Mouse (Mus musculus): ENCODE data around the gene Cfap97d2. TPM values are rescaled to one million over a fixed set of nuclear protein-coding genes. Genes with fewer than 3 reads are reported as not detected.

Cfap97d2 gene
- polyA plus RNA-seq (2015; fragmentation: Nextera tagmentation; extraction: Ambion mirVana) = not detected in 2 replicates

GRCm38 (mm10) chr8:13705668-13706067 is at the start of gene Cfap97d2:
TSS of gene Cfap97d2 (plus strand) at chr8:13705889.

GRCm38 (mm10) chr8:13677413-13677883 is 28.2 kb upstream of the Cfap97d2 start, which contains the start of gene Rasa3:
TSS of gene Rasa3 (minus strand) at chr8:13677603.

GRCm38 (mm10) chr8:13756982-13757804 is 51.5 kb downstream of the Cfap97d2 start, which contains the start of gene Cdc16:
TSS of gene Cdc16 (plus strand) at chr8:13757676.

GRCm38 (mm10) chr8:13785250-13785763 is 79.6 kb downstream of the Cfap97d2 start, which contains the start of gene Upf3a:
TSS of gene Upf3a (plus strand) at chr8:13785615.

Other genes starting within 250 kb of the Cfap97d2 start
- 134 and 141 TPM in 2 replicates for gene Gas6, start 211.4 kb upstream of the Cfap97d2 start, polyA plus RNA-seq (2015; fragmentation: Nextera tagmentation; extraction: Ambion mirVana)
- gene 1700029H14Rik, start 143.4 kb upstream of the Cfap97d2 start, polyA plus RNA-seq (2015; fragmentation: Nextera tagmentation; extraction: Ambion mirVana) = 0.29 TPM in 1 of 2 replicates, not detected in the other
- gene Rasa3, start 28.3 kb upstream of the Cfap97d2 start, polyA plus RNA-seq (2015; fragmentation: Nextera tagmentation; extraction: Ambion mirVana) = 14.8 and 21.8 TPM in 2 replicates
- gene Cdc16, start 51.8 kb downstream of the Cfap97d2 start, polyA plus RNA-seq (2015; fragmentation: Nextera tagmentation; extraction: Ambion mirVana) = 66.6 and 73.9 TPM in 2 replicates
- 19.7 and 25.7 TPM in 2 replicates for gene Upf3a, start 79.7 kb downstream of the Cfap97d2 start, polyA plus RNA-seq (2015; fragmentation: Nextera tagmentation; extraction: Ambion mirVana)
- gene AF366264, start 132.5 kb downstream of the Cfap97d2 start, polyA plus RNA-seq (2015; fragmentation: Nextera tagmentation; extraction: Ambion mirVana) = not detected in 2 replicates
- 9.3 and 9.7 TPM in 2 replicates for gene Champ1, start 163.8 kb downstream of the Cfap97d2 start, polyA plus RNA-seq (2015; fragmentation: Nextera tagmentation; extraction: Ambion mirVana)
- 36.4 and 41.4 TPM in 2 replicates for gene Coprs, start 184.4 kb downstream of the Cfap97d2 start, polyA plus RNA-seq (2015; fragmentation: Nextera tagmentation; extraction: Ambion mirVana)

Measured in skeletal muscle tissue, postnatal 0 days (tissue).